Mouse (Mus musculus) ES-Bruce4 (cell line): ENCODE measurements around the gene Dagla. TPM values are rescaled to one million over a fixed set of nuclear protein-coding genes. Genes with fewer than 3 reads are reported as not detected.
A peak's percentile ranks its signal among the peaks of the same experiment; 100 is the strongest.

Experiments used
- H3K27ac ChIP-seq: 2 replicates; pipeline ENCODE4 v1.5.1; 2012; ENCODE audit warnings: low read length, inconsistent platforms; ENCODE audit not compliant: insufficient read depth
- H3K27me3 ChIP-seq: 2 replicates; pipeline ENCODE4 v1.6.1; 2012; ENCODE audit warnings: mild to moderate bottlenecking, low read length, inconsistent platforms; ENCODE audit not compliant: control insufficient read depth, poor library complexity, insufficient read depth, severe bottlenecking
- H3K36me3 ChIP-seq: 2 replicates; pipeline ENCODE4 v1.6.1; 2012; ENCODE audit warnings: inconsistent platforms, mild to moderate bottlenecking, low read length, moderate library complexity; ENCODE audit not compliant: control insufficient read depth, poor library complexity, insufficient read depth, severe bottlenecking
- H3K4me1 ChIP-seq: one replicate; pipeline ENCODE4 v1.8.1; 2011; ENCODE audit warnings: low read length; ENCODE audit not compliant: control insufficient read depth, insufficient read depth
- H3K4me3 ChIP-seq: 2 replicates; pipeline ENCODE4 v1.5.1; 2011; ENCODE audit warnings: low read depth, mild to moderate bottlenecking, low read length
- H3K9ac ChIP-seq: 2 replicates; pipeline ENCODE4 v1.6.1; 2012; ENCODE audit warnings: low read depth, mild to moderate bottlenecking, inconsistent platforms; ENCODE audit not compliant: poor library complexity, severe bottlenecking
- H3K9me3 ChIP-seq: replicated peaks from 2 replicates; pipeline ENCODE4 v1.6.1; 2012; ENCODE audit warnings: mild to moderate bottlenecking, low read length, inconsistent platforms; ENCODE audit not compliant: control insufficient read depth, poor library complexity, insufficient read depth, severe bottlenecking
- CTCF ChIP-seq: IDR thresholded peaks from one replicate; pipeline ENCODE4 v1.8.1; 2011; ENCODE audit warnings: low read depth, low read length
- EP300 ChIP-seq: IDR thresholded peaks from 2 replicates; pipeline ENCODE4 v1.6.1; 2011; ENCODE audit warnings: low read depth, low read length; ENCODE audit not compliant: insufficient read depth
- POLR2A ChIP-seq: IDR thresholded peaks from one replicate; pipeline ENCODE4 v1.8.1; 2011; ENCODE audit warnings: low read length; ENCODE audit not compliant: insufficient read depth
- polyA plus RNA-seq: library from polyadenylated mRNA; stranded (reverse); fragments of >200 nt; gene quantifications from 2 replicates; pipeline ENCODE4 v1.2.4, GENCODE M21; 2011; ENCODE audit warnings: low read depth; ENCODE audit not compliant: missing spikeins, insufficient read depth, insufficient read length

Dagla gene
- polyA plus RNA-seq, 1 experiment, result 1.2 TPM

DNA sequence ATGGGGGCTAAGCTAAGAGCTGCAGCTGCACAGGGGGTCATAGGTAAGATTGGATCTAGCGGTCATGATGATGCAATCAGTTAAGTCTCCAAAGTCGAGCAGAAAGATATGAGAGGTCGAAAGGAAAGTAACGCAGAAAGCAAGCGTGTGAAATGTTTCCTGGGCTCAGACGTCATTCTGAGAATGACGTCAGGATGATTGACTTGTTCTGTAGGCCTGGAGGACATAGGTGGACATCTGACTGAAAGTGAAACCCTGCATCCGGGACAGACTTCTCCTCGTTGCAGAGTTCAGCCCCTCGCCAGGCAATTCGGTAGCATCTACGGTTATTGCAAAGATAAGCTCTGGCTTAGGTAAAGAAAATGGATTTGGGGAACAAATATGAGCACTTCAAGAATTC is 963 bp upstream of the Dagla start:
- TF ChIP-seq CTCF (no peak), POLR2A (no peak), EP300 (no peak)
- H3K9ac ChIP-seq, result no peak overlapping the region
- no peaks in the 10 kb centered on the region for H3K27me3 ChIP-seq
- no peaks in the 10 kb centered on the region for H3K36me3 ChIP-seq
- H3K4me1 ChIP-seq, result no peaks in the 10 kb centered on the region
- H3K9me3 ChIP-seq, result no peaks in the 10 kb centered on the region
- H3K4me3 ChIP-seq, result no peak overlapping the region
- H3K27ac ChIP-seq, result no peak overlapping the region

DNA sequence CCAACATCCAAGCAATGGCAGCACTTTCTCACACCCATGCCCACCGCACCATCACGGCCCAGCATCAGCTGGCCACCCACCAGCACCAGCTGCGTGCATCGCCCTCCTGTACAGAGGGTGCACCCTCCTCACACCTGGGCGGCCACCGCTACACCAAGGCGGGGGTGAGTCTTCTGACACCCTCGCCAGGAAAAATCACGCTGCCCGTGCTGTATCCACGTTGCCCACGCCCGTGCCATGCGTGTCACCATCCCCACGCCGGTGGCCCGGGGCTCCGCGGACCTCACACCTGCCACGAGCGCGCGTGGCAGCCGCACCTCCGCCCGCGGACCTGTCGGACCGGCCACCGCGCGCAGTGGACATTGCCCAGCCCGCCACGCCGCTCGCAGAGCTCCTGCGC is 282 bp downstream of the Dagla start:
- no peak overlapping the region for H3K27ac ChIP-seq
- H3K9ac ChIP-seq, result peak overlapping the region; percentile 50; the same call in 1 of the 2 replicates
- no peaks in the 10 kb centered on the region for H3K9me3 ChIP-seq
- peak overlapping the region; percentile 38 for H3K4me3 ChIP-seq
- no peaks in the 10 kb centered on the region for H3K27me3 ChIP-seq
- no peaks in the 10 kb centered on the region for H3K36me3 ChIP-seq
- no peaks in the 10 kb centered on the region for H3K4me1 ChIP-seq
- no peak for TF ChIP-seq POLR2A

DNA sequence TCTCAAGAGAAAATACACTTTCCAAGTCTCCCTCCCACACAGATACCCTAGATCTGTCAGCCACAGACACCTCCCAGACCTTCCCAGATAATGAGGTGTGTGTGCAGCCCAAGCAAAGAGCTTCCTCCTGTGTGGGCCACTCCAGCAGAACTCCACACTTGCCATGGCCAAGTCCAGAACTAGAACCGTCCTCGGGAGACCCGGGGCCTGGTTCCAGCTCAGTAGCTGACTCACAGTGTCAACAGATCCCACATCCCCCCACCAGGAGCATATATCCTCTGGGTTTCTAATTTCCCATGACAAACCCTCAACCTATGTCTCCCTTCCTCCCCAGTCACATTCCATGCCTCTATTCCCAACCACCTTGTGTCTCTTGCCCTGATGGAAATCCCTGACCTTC is 1.8 kb downstream of the Dagla start:
- Histone ChIP-seq H3K36me3 (no peaks in the 10 kb centered on the region), H3K9me3 (no peaks in the 10 kb centered on the region), H3K27ac (no peak overlapping the region), H3K27me3 (no peaks in the 10 kb centered on the region), H3K9ac (no peak overlapping the region), H3K4me3 (no peak overlapping the region), H3K4me1 (no peaks in the 10 kb centered on the region)
- TF ChIP-seq POLR2A (no peak), EP300 (no peak), CTCF (no peak)

DNA sequence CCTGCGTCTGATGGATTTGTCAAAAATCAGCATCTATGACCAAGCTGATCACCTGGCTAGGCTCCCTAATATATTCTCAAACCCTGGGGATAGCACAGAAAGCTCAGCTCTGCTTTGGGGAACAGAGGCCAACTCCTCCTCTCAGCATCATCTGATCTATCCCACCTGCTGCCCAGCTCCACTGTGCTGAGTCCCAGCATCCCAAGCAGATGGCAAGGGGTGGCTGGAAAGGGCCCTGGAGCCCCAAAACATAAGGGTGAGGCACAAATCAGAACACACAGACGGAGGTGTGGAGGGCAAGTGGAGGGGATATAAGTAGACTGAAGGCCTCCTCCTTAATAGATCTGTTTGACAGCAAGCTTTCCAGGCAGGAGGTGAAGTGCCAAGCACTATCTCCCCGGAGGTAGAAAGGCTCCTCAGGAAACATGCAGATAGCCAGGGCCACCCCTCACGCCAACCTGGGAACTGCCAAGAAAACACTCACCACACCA is 2.8 kb downstream of the Dagla start:
- Histone ChIP-seq H3K4me3 (no peak overlapping the region), H3K4me1 (no peaks in the 10 kb centered on the region), H3K27me3 (no peaks in the 10 kb centered on the region), H3K9ac (no peak overlapping the region), H3K36me3 (no peaks in the 10 kb centered on the region), H3K9me3 (no peaks in the 10 kb centered on the region), H3K27ac (no peak overlapping the region)
- TF ChIP-seq CTCF (no peak), EP300 (no peak), POLR2A (no peak)

DNA sequence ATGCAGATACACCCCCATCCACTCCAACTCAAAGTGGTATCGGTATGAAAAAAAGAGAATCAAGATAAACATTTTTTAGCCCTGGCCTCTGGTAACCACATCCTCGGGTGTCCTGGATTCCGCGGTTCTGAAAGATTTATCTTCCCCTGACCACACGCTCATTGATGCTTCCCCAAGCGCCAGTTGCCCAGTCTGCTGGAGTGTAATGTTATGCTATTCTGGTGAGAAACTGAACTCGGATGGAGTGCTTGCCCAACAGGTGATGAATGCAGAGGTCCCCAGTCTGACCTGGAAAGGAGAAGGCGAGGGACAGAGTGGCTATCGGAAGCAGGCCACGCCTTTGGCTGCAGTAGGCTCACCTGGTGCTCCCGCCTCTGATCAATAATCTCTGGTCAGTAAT is 3.4 kb downstream of the Dagla start:
- H3K27me3 ChIP-seq, result no peaks in the 10 kb centered on the region
- H3K4me1 ChIP-seq, result no peaks in the 10 kb centered on the region
- H3K9me3 ChIP-seq, result no peaks in the 10 kb centered on the region
- no peak overlapping the region for H3K27ac ChIP-seq
- no peak overlapping the region for H3K9ac ChIP-seq
- no peak overlapping the region for H3K4me3 ChIP-seq
- no peaks in the 10 kb centered on the region for H3K36me3 ChIP-seq
- TF ChIP-seq POLR2A (no peak), EP300 (no peak), CTCF (no peak)

DNA sequence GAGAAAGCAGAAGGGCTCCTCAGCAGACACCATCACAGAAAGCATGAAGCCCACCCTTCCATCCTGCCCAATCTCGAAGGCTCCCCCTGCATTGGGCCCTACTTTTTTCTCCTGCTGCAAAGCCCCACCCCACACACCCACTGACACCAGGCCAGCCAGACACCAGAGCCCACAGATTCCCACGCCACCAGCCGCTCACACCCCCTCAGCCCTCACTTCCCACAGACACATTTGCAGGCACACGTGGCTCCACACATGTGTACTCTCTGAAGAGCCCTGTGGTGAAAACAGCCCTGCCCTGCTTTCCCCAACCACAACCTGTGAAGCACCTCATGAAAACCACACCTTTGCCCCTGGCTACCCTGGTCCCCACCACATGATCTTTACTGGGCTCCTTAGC is 3.9 kb downstream of the Dagla start:
- H3K9ac ChIP-seq, result no peak overlapping the region
- H3K27ac ChIP-seq, result no peak overlapping the region
- TF ChIP-seq POLR2A (no peak), CTCF (no peak), EP300 (no peak)
- no peak overlapping the region for H3K4me3 ChIP-seq
- no peaks in the 10 kb centered on the region for H3K36me3 ChIP-seq
- H3K4me1 ChIP-seq, result no peaks in the 10 kb centered on the region
- H3K9me3 ChIP-seq, result no peaks in the 10 kb centered on the region
- H3K27me3 ChIP-seq, result no peaks in the 10 kb centered on the region
